Mouse (Mus musculus) monocyte, adult 2 months (primary cell): ENCODE data around the gene Gabrg1.

Source experiments
- DNase-seq, 2 experiments: peaks; one replicate each; pipeline ENCODE4 v3.0.0; 2022; ENCODE audit warnings: low spot score in 2 of 2, low read depth in 1 of 2

Gene Gabrg1

GRCm38 (mm10) chr5:70842192-70843095 lies at the start of gene Gabrg1:
Gene Gabrg1 (minus strand): TSS chr5:70842617.
- DNase-seq = no peak

- no peak for DNase-seq
Observed at GRCm38 (mm10) chr5:70884026-70884425, 41.6 kb upstream of the Gabrg1 start.

DNA sequence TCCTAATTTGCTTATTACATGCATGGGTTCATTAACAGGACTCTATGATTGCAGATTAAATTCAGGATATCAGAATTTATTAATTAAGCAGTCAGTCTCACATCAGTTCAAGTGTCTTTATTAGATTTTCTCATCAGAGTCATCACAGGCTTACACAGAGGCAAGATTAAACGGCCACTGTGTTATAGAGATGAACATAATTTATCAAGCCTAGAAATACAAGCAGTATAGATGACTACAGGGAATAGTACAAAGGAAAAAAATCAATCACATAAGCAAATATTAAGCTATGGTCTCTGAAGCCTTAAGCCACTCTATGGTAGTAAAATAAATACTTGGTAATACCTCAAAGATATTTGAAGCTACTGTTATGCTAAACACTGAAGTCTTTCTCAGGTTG lies 27.7 kb upstream of the Gabrg1 start:
- DNase-seq = no peak

- DNase-seq = no peak
Observed at GRCm38 (mm10) chr5:70843096-70843734, 798 bp upstream of the Gabrg1 start.

GRCm38 (mm10) chr5:70818681-70819080 lies 23.7 kb downstream of the Gabrg1 start:
- no peak for DNase-seq

DNA sequence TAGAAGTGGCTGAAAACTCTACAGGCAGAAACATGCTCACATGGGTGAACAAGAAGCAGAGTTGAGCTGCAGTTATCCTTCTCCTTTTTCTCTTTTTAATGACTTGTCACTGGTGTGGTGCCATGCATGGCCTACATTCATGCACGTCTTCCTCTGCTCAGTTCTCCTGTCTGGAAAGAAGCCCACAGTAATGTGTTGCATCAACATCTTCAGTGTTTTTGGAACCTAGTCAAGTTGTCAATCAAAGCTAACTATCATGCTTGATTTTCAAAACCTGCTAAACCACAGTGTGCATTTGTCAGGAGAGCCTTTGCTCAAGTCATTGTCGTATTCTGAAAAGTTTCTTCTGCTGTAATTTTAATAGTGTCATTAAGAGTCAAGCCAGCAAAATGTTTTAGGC lies 106.3 kb downstream of the Gabrg1 start:
- no peak for DNase-seq

GRCm38 (mm10) chr5:70704361-70704760 lies 138.1 kb downstream of the Gabrg1 start:
- DNase-seq = no peak
